Mouse (Mus musculus): ENCODE results near the gene Gdap2. TPM values are rescaled to one million over a fixed set of nuclear protein-coding genes. Genes with fewer than 3 reads are reported as not detected.

Gdap2 gene
- total RNA-seq, 2 experiments from 2014 or later, result 14.6 to 33.3 TPM

- no peak for ATAC-seq (replicated peaks; ENCODE audit: poor library complexity, severe bottlenecking)
These were observed 80.0 kb downstream of the Gdap2 start for GRCm38 (mm10) chr3:100242230-100242629.

GRCm38 (mm10) chr3:100246286-100246825, 84.2 kb downstream of the Gdap2 start:
- ATAC-seq (replicated peaks; ENCODE audit: poor library complexity, severe bottlenecking), result no peak

Other genes with a start within 250 kb of the Gdap2 start
- gene Wdr3, start within 50 bp of the Gdap2 start, total RNA-seq (2014; fragmentation: Nextera tagmentation), result 50.0 and 60.4 TPM in 2 replicates
- gene Wdr3, start within 50 bp of the Gdap2 start, total RNA-seq (2017), result 134 and 140 TPM in 2 replicates